Mouse (Mus musculus): ENCODE results near the gene Acvr2b. TPM values are rescaled to one million over a fixed set of nuclear protein-coding genes. Genes with fewer than 3 reads are reported as not detected.
A peak's percentile ranks its signal among the peaks of the same experiment; 100 is the strongest.

Acvr2b gene
- total RNA-seq, 2 experiments from 2014 or later = 14.5 to 20.6 TPM

- no peak for DNase-seq
- Histone ChIP-seq H3K4me3 (no peak overlapping the region), H3K27ac (no peak overlapping the region)
- no peak for TF ChIP-seq CTCF (IDR thresholded peaks at IDR 0.05)
- intact Hi-C loops (cut with DNase I) = no loop called here
Measured at GRCm38 (mm10) chr9:119378231-119378630, 23.7 kb upstream of the Acvr2b start.

GRCm38 (mm10) chr9:119382603-119383002 lies 19.3 kb upstream of the Acvr2b start:
- intact Hi-C loops (cut with DNase I) = no loop called here
- no peak for DNase-seq
- no peak overlapping the region for H3K4me3 ChIP-seq
- no peak for TF ChIP-seq CTCF (IDR thresholded peaks at IDR 0.05)
- no peak overlapping the region for H3K27ac ChIP-seq

DNA sequence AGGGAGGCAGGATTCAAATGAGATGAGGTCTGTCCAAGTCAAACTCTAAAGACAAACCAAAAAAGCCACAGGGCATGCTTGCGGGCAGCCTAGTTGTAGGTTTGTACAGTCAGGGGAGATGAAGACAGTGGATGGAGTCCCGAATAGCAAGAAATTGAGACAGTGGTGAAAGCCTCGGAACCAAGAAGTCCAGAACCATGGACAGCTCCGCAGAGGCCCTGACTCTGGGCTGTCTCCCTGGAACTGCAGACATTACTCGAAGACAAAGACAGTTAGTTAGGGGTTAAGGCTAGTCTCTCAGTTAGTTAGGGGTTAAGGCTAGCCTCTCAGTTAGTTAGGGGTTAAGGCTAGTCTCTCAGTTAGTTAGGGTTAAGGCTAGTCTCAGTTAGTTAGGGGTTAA lies 13.0 kb upstream of the Acvr2b start:
- intact Hi-C loops (cut with DNase I) = no loop called here
- no peak for TF ChIP-seq CTCF (IDR thresholded peaks at IDR 0.05)
- Histone ChIP-seq H3K27ac (no peak overlapping the region), H3K4me3 (no peak overlapping the region)
- no peak for DNase-seq

DNA sequence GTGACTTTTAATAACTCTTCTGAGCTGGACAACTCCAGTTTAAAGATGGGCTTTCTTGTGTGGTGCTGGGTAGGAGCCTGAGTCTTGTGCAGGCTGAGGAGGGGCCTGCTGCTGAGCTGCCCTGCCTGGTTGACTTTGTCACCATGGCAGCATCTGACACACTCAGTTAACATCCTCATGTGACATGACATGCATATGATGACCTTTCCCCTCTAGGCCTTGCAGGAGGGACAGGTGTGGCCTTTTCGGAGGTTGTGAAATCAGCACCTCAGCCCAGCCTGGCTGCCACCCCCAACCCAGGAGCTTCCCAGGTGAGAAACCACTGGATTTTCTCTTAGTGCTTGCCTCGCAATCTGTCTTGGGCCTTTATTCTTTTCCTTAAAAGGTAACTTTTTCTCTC lies 11.7 kb upstream of the Acvr2b start:
- Histone ChIP-seq H3K4me3 (no peak overlapping the region), H3K27ac (no peak overlapping the region)
- intact Hi-C loops (cut with DNase I) = no loop called here
- no peak for TF ChIP-seq CTCF (IDR thresholded peaks at IDR 0.05)
- no peak for DNase-seq

GRCm38 (mm10) chr9:119394808-119395207 lies 7.1 kb upstream of the Acvr2b start:
- intact Hi-C loops (cut with DNase I) = no loop called here
- DNase-seq = no peak
- no peak overlapping the region for H3K4me3 ChIP-seq
- TF ChIP-seq CTCF (IDR thresholded peaks at IDR 0.05) = no peak
- no peak overlapping the region for H3K27ac ChIP-seq

DNA sequence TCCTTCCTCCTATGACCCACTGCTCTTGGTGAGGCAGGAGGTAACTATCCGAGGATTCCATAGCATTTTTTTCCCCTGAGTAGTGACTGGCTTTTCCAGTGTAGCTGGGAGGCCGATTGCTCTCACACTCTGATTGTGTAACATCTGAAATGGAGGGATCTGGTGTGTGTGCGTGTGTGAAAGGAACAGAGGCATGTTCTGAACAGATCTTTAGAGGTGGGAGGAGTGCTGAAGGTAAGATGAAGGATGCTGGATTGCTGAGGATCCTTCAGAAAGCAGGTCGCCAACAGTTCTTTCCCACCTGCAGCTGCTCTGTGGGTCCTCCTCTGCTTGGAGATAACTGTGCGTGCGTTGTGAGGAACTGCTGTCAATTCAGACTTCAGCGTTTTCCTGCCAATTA lies 567 bp upstream of the Acvr2b start:
- DNase-seq = no peak
- Histone ChIP-seq H3K4me3 (peak overlapping the region; percentile 95), H3K27ac (peak overlapping the region; percentile 93)
- no peak for TF ChIP-seq CTCF (IDR thresholded peaks at IDR 0.05)
- intact Hi-C loops (cut with DNase I) = loop anchor here (2.0 kb wide), 1 partner anchor 45 kb away; the partner anchor contains the start of gene Xylb

- DNase-seq = peak; percentile 76
- peak overlapping the region; percentile 93 for H3K27ac ChIP-seq
- intact Hi-C loops (cut with DNase I) = loop anchor here (2.0 kb wide), 1 partner anchor 24 kb away; no protein-coding TSS in a partner anchor
- H3K4me3 ChIP-seq = peak overlapping the region; percentile 95
- peak; percentile 25; the same call in 1 of the 2 replicates for TF ChIP-seq CTCF (IDR thresholded peaks at IDR 0.05)
Measured at GRCm38 (mm10) chr9:119402253-119403235, 626 bp downstream of the Acvr2b start.

- TF ChIP-seq CTCF (IDR thresholded peaks at IDR 0.05) = no peak
- intact Hi-C loops (cut with DNase I) = loop anchor here (2.0 kb wide), 1 partner anchor 24 kb away; no protein-coding TSS in a partner anchor
- peak overlapping the region; percentile 93 for H3K27ac ChIP-seq
- peak overlapping the region; percentile 95 for H3K4me3 ChIP-seq
- peak; percentile 62 for DNase-seq
Measured at GRCm38 (mm10) chr9:119403236-119403641, 1.3 kb downstream of the Acvr2b start.

DNA sequence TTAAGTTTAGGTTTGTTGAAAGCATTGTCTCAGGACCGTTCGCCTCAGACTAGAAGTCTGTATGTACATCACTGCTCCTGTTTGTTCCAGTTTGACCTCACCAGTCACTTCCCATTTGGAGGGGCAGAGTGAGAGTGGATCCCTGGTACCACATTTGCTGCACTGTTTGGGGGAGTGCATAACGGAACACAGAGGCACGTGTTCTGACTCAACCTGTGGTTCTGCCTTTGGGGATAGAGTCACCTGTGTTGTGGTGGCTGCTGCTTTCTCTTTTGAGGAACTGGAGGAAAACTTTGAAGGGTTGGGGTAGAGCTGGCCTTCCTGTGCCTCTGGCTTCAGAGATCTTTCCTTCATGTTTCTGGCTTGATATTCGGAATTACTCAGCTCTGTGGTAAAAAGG lies 2.2 kb downstream of the Acvr2b start:
- TF ChIP-seq CTCF (IDR thresholded peaks at IDR 0.05) = no peak
- intact Hi-C loops (cut with DNase I) = no loop called here
- Histone ChIP-seq H3K27ac (no peak overlapping the region), H3K4me3 (no peak overlapping the region)
- DNase-seq = no peak

DNA sequence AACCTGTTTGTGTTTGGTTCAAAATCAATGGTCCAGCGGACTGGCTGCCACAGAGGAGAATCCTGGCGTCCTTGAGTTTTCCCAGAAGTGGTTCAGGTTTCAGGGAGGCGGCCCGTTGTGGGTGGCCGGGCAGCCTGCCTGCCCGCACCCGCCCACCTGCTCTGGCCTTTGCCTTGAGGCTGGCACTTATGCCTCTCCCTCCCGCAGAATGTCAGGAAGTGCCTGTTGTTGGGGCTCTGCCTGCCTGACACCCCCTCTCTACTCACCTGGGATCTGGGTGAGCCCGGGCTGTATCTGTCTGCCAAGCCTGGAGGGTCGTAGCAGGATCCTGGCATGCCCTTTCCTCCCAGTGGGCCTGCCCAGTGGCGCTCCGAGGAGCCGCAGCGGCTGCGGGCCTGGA lies 6.0 kb downstream of the Acvr2b start:
- intact Hi-C loops (cut with DNase I) = no loop called here
- peak overlapping the region; percentile 95 for H3K27ac ChIP-seq
- DNase-seq = peak; percentile 83
- TF ChIP-seq CTCF (IDR thresholded peaks at IDR 0.05) = no peak
- peak overlapping the region; percentile 80 for H3K4me3 ChIP-seq

- peak; percentile 80 for DNase-seq
- peak overlapping the region; percentile 80 for H3K4me3 ChIP-seq
- peak overlapping the region; percentile 95 for H3K27ac ChIP-seq
- no peak for TF ChIP-seq CTCF (IDR thresholded peaks at IDR 0.05)
- intact Hi-C loops (cut with DNase I) = no loop called here
Measured at GRCm38 (mm10) chr9:119408898-119409664, 7.2 kb downstream of the Acvr2b start.

DNA sequence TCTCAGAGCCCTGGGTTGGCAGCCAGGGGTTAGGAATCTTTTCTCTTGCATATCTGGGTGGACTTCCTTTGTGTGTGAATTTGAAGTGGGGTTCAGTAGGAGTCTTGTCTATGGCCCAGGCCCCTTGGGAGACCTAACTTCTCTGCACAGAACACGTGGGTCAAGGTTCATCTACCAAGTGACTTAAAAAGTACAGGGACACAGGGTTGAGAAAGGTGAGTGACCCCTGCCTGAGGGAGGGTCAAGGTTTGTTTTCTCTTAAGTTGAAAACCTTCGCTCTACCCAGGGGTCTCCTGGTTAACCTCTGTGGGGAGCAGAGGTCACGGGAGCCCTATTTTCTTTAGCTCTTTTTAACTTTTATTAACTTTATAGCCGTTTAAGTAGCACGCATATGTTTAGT lies 7.9 kb downstream of the Acvr2b start:
- no peak for TF ChIP-seq CTCF (IDR thresholded peaks at IDR 0.05)
- DNase-seq = peak; percentile 11
- Histone ChIP-seq H3K4me3 (peak overlapping the region; percentile 80), H3K27ac (peak overlapping the region; percentile 95)
- intact Hi-C loops (cut with DNase I) = no loop called here

GRCm38 (mm10) chr9:119418025-119418424 lies 16.1 kb downstream of the Acvr2b start:
- intact Hi-C loops (cut with DNase I) = no loop called here
- no peak for TF ChIP-seq CTCF (IDR thresholded peaks at IDR 0.05)
- Histone ChIP-seq H3K27ac (peak overlapping the region; percentile 70), H3K4me3 (0 out of 2 replicates have a peak overlapping the region, but pooled peaks have one; percentile 13)
- DNase-seq = no peak
